Mouse (Mus musculus) c-Kit-negative CD71-positive TER-119-positive erythroid progenitor cells, embryonic 14.5 days (primary cell): ENCODE results near the gene Ssh1.

Experiments
- DNase-seq: peaks from one replicate; pipeline ENCODE4 v3.0.0-alpha.2; 2013; ENCODE audit warnings: low read depth, low spot score

The Ssh1 gene

DNA sequence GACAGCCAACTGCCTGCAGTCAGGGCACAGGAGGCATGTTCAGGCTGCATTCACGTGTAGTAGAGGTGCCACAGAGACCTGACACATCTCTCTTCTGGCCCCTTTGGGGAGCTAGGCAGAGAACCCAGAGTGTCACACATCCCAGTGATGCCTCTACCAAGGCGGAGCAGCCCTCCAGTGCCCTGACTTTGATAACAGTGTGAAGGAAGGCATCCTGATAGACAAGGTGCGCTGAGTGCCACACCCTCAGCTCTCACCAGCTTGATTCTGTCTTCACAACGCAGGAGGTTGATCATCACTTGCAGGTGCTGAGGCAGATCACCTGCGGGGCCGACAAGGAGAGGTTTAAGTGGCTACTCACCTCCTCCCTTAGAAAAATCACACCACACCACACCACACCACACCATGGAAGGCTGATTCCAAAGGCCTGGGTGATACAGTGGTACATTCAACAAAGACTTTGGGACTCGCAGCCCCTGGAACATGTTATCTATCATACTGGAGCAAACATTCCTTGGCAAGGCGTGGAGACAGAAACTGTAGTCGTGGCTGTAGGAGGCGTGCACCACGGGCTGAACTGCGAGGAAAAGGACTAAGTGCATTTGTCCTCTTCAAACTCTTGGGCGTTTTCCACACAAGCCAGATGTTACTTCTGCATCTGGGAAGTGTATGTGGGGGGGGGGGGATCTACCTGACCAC lies 27.1 kb downstream of the Ssh1 start:
- DNase-seq, result no peak

DNA sequence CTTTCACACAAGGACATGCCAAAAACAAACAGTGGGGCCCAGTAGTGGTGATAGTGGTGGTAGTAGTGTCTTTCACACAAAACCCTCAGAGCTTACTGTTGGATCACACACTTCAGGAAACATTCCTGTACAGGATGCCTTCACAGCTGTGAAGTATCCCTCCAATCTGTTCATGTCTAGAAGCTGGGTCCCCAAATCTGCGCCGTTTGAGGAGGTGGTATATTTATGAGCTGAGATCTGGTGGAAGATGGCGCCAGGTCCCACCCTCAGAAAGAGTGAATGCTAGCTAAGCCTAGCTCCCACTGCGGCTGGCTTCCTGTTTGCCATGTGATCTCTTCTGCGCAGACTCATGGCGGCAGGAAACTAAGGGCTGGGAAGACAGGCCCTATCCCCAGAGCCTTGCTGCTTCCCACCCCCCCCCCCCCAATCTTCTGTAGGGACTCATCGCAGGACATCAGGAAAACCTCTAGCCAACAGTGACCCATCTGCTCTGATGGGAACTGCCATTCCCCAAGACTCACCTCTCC lies 28.0 kb downstream of the Ssh1 start:
- DNase-seq, result no peak

DNA sequence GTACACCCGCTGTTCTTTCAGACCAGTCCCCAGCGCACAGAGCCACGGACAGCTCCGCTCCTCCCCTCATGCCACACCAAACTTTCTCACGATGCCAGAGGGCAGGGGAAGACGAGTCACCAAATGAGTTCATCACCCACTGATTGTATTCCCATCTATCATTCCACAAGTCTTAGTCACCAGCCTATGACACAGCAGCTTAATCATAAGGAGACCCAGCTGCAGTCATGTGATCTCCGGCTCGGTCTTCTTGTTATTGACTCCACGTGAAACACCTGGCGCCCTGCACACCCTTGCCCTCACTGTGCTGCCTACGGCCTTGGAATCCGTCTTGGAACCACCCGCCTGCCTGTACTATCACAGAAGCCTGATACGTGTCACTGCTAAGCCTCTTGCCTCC lies 28.7 kb downstream of the Ssh1 start:
- DNase-seq, result no peak

DNA sequence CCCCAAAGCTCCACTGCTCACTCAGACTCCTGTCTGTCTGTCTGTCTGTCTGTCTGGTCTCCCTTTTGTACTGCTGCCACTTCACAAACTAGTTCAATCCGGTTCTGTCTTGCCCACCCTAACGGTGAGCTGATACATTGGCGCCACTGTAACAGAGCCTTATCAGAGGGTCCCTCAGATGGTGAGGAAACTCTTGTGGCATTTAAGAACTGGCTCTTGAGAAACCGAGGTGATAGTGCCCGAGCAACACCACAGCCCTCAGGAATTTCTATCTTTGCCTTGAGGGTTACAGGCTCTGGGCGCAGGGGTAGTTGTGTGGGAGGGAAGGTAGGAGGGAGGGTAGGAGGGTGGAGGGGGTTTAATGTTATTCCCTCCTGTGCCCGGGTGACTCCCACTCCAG lies 31.9 kb downstream of the Ssh1 start:
- no peak for DNase-seq

DNA sequence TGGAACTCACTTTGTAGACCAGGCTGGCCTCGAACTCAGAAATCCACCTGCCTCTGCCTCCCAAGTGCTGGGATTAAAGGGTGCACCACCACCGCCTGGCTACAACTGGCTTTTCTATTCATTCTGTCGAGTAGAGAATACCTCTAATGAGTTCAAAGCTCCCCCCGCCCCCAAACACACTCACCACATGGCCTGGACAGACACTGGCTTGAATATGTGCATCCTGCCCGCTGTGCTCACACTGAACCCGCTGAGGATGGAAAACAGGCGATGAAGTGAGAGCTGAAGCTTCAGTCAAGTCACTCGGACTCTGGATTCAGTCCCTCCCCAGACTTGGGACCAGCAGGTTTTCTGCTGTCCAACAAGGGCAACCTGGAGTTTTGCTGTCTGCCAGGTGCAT lies 33.3 kb downstream of the Ssh1 start:
- DNase-seq, result no peak

DNA sequence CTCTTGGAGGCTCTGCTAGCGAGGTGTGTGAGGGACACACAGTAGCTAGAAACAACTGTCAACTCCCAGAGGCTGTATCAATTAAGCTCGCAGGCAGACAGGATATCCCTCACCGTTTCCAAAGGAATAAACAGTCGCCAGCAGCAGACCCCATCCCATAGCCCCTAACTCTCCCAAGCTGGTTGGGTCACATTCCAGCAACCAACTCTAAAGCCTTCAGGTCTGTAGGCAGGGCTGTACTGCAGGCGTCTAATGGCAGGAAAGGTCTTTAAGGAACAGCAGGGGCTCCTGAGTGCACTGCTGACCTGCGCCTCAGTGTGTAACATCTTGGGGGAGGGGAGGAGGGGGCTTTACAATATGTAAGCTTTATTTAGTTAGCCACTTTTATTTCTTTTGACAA lies 34.7 kb downstream of the Ssh1 start:
- no peak for DNase-seq

DNA sequence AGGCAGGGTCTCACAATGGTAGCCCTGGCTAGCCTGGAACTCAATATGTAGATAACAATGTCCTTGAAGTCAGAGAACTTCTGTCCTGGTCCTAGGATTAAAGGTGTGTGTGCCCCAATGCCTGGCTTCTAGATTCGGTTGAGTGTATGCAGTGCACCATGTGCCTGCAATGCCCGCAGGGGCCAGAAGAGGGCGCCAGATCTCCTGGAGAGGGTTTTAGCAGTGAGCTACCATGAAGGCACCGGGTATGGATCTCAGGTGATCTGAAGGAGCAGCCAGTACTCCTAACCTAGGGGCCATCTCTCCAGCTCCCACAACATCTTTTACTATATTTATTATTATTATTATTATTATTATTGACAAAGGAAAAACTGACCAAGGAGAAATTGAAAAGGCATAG lies 37.2 kb downstream of the Ssh1 start:
- DNase-seq, result peak; percentile 79

DNA sequence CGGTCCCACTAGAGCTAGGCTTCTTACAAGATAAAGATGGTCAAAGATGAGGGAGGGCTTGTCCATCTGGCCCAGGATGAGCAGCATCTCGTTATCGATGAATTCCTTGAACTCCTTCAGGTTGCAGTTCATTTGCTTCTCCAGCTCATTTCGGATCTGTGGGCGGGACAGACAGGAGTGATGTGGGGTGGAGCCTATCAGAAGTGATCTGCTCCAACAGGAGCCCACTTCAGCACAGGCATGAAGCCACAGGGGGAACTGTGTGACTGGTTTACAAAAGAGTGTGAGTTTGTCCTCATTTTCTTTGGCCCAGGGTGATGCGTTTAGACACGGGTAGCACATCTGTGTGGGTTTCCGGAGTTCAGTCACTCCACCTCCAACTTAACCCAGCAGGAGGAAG lies 38.0 kb downstream of the Ssh1 start:
- no peak for DNase-seq

DNA sequence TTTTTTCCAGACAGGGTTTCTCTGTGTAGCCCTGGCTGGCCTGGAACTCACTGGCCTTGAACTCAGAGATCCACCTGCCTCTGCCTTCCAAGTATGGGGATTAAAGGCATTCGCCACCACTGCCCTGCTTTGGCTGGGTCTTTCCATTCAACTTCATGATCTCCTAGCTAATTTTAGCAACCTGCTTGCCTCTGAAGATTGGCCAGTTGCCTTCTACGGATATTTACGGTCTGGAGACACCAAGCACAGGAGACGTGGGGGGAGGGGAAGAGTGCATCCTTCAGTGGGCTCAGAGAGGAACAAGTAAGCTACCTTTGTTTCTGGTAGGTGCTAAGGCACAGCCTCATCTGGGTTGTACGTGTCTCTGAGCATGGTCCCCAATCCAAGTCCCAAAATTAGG lies 38.4 kb downstream of the Ssh1 start:
- no peak for DNase-seq

DNA sequence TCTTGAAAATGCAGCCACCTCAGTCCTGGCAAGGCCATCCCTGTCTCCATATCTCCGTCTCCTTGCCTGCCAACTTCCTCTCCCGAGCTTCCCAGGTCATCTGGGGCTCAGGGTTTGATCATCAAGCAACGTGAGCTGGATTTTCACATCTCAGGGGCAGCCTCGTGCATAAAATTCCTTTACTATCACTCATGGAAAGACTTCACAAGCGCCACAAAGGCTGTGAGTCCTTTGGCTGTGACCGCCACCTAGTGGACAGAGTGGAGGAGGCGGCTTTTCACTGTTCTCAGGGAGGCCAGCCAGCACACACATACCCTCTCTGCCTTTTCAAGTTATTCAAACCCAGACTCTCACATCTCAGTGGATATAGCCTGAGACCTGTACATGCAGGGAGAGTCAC lies 39.3 kb downstream of the Ssh1 start:
- DNase-seq, result peak; percentile 68

DNA sequence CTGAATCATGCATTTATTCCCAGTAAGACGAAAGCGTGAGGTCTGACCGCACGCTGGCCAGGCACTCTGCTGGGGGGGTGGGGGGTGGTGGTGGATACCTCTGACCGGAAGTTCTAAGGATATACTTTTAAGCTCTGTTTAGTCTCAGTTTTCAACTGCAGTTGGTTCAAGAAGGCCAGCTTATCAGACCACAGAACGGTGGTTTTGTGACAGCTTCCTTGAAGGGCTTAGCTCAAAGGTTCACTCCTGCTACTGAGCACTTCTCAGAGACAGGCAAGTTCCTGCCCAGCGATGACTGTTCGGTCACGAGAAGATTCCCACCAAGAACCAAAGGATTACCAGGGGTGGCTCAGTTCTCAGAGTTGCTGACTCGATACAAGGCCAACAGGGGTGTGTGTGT lies 41.2 kb downstream of the Ssh1 start:
- DNase-seq, result no peak

DNA sequence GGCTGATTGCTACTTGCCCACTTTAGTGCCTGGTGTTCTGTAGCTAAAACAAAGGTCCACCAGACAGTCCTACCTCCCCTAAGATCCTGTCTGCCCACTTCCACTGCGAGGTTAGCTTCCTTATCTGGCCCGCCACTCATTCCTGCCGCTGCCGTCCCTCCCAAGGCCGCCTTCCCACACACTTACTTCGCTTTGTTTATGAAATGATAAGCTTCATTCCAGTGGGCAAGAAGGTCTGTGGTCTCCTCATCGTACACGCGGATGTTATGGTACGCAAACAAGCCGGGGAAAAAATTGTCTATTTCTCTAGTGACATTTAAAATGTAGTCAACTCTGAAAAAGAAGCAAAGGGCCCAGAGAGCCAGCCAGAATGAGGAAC lies 42.0 kb downstream of the Ssh1 start:
- no peak for DNase-seq

DNA sequence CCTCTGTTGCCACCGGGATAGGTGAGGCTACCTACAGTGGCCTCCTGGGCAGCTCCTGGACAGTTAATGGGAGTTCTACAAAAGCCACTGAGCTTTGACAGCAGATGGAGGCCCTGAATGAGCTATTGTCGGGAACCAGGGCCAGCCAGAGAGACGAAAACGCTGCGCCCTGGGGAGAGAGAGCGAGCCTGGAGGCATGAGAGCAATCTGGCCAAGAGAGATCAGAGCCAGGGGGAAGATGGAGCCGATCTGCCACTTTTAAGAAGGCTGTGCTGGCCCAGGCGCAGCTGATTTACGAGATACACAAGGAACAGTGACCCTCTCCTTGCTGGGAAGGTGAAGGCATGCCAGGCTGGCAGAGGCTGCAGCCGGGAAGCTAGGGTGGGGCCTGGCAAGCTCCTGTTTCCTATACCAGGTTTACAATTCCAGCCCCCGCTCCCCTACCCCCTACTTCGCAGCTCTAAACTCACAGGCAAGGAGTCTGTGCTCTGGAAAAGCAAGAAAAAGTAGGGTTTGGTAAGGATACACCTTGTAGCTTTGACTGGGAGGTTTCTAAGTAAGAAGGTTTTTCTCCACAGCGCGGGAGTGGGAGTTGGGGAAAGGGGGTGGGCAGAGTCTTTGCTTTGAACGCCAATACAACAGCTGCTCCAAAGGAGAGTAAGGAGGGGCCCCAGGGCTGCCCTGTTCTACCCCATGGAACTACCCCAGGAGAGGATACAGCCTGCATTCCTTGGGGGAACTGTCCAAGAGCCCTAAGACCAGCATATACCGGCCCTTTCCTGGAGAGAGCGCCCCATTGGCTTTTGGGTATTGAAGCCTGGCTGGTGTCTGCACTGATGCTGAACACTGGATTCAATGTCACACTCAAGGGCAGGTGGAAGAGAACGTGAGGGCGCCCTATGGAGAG lies 42.7 kb downstream of the Ssh1 start:
- no peak for DNase-seq

DNA sequence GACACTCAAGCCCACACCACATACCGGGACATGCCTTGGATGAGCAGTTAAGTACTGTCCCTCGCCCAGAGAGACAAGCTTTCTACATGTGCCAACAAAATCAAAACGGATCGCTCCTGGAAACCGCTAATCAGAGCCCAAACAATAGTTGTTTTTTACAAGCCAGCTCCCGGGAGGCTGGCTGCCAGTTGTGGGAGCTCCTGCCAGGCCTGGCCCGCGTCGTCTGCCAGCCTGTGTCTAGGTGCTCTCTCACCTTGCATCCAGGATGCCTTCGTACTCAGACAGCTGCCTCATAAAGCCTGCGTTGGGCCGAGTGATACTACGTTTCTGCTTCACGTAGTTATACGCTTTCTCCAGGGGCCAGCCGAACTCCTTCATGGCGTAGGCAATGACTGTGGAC lies 43.6 kb downstream of the Ssh1 start:
- no peak for DNase-seq

DNA sequence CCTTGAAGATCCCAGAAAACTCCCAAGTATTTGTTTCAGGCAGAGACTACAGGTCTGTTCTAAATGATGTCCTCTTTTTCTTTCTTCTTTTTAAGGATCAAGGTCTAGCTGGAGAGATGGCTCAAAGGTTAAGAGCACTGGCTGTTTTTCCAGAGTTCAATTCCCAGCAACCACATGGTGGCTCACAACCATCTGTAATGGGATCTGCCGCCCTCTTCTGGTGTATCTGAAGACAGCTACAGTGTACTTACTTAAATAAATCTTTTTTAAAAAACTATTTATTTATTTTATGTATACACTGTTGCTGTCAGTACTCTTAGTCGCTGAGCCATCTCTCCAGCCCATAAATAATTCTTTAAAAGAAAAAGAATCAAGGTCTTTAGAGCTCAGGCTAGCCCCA lies 46.4 kb downstream of the Ssh1 start:
- no peak for DNase-seq

DNA sequence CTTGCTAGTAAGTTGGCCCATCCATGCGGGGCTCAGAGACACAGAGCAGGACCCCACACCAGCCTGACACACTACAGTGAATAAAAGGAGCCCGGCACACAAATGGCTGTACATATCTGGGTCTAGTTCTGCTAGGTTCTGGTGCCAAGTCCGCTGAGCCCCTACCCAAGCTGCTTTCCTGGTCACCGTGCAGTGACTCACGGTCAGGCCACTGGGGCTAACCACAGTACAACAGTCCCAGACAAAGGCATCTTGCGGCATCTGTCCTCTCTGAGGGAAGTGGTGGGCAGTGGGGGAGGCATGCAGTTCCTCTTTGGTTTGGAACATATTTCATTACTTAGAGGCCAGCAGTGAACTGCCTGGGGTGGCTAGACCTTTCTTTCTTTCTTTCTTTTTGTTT lies 48.6 kb downstream of the Ssh1 start:
- DNase-seq, result no peak

DNA sequence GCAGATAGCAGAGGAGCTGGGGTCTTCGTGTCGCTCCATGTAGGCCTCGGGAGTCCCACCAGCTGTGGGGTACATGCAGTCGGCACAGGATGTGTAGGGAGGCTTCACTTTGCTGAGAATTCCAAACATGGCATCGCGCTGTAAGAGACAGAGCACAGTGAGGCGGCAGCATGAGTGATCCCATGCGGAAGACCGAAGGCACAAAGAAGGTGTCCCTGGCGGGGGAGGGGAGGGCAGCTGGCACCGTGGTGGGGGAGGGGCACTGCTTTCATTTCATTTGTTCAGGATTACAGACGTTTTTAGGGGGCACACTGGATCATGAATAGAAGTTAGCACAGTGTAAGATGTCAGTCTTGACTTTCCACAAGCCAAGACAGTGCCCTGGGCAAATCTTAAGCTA lies 50.4 kb downstream of the Ssh1 start:
- no peak for DNase-seq

DNA sequence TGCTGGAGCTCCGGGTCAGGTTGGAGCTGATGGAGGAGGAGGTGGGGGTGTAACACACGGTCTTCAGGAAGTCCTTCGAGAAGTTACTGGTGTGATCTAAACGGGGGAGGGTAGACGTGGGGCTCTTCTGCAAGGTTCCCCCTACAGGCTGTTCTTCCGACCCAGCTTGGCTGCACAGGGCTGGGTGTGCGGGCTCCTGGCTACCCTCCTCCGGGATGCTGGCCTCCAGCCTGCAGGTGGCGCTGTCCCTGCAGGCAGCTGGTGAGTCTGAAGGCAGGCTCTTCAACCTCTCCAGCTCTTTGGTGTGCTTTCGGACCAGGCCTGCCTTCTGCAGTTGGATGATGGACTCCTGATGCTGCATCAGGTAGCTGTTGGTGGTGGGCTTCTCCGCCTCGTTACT lies 51.1 kb downstream of the Ssh1 start:
- DNase-seq, result no peak

DNA sequence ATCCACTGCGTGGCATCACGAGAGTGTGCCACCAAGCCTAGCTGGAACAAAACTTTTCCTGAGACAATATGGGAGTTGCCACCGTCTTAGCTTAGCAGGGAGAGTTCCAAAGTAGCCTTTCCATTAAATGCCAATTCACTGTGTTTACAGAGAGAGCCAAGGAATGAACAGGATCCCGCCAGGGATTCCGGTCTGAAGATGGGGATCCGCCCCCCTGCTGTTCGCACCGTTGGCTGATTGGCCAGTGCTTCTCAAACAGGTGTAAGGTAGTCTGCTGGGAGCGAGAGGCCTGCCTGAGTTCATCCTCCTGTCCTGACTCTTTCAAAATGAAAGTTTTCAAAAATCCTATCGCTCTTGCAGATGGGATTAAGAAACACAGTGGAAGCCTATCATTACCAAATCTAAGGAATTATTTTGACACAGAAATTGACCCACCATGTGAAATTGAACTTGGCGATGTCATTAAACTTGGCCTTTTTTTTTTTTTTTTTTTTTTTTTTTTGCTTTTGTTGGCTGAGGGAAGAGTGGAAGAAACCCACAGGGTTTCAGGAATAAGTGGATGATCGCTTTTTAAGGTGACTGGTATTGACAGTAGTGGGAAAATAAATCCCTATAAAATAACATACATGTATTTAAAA lies 54.3 kb downstream of the Ssh1 start:
- no peak for DNase-seq

DNA sequence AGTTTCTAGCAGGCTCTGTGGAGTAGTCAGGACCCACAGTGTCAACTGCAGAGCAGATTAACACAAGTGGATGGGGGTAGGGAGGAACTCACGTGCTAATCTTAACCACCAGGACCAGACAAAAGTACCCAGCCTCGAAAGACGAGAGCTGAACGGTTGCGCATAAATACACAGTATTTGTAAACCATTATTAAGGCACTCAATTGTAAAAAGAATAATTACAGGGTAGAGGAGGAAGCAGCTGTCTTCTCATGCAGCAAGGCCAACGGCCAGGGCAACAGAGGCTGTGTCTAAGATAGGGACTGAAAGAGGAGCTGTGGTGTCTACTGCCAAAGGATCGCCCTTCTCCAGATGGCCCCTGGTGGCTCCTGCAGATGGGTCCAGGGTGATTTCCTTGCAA lies 56.0 kb downstream of the Ssh1 start:
- DNase-seq, result no peak

DNA sequence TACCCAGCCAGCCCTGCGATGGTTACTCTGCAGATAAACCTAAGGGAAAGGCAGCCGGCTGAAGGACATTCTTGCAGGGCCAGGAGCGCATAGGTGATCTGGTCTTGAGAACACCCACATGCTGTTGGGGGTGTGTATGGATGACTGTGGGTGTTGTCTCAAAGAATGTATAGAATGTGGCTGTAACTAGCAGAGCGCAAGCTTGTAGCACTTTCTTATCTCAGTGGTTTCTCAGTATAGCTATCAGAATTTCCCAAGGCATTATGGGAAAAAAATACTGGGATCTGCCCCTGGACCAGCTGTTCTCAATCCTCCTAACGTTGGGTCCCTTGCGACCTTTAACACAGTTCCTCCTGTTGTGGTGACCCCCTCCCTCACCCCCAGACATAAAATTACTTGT lies 59.8 kb downstream of the Ssh1 start:
- no peak for DNase-seq

DNA sequence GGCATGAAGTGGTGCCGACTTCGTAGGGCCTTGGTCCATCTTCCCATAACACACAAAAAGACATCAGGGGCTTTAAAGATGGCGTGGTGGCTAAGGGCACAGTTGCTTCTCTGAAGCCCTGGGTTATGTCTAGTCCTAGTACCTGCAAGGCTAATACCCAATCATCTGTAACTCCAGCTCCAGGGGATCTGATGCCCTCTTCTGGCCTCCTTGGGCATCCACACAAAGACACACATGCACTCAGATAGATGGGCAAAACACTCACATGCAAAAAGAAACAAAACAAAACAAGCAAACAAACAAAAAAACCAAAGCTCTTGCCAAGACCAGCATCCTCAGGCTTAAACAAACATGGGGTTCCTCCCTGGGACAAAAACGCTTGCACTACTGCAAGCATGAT lies 60.2 kb downstream of the Ssh1 start:
- DNase-seq, result no peak

DNA sequence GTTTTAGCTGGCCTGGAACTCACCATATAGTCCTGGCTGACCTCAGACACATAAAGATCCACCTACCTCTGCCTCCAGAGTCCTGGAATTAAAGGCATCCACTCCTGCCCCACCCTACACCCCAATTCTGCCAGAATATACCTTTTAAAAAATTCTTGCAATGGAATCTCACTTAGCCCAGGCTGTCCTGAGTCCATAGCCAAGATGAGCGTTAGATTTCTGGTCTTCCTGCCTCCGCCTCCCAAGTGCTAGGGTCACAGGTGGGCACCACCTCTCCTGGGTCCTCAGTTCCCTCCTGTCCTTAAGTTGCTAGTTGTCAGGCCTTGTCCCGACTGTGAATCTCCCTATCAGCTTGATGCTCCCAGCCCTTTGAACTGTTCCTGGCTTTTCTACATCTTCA lies 61.4 kb downstream of the Ssh1 start:
- DNase-seq, result no peak
